In the genomic region with DNA sequence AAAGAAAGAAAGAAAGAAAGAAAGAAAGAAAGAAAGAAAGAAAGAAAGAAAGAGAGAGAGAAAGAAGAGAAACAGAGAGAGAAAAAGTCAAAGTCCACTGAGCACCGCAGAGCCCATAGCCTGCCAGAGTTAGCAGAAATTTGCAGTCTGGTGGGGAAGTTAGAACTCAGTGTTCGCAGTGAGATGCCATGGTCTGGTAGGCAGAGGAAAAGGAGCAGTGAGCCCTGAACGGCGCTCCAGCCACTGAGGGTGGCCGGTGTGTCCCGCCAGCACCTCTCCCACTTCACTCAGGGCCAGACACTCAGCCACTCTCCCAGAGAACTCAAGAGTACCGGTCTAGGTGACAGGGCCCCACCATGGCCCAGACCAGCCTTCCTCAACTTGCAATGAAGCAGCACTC, we compare ENCODE assay signal across 30 mouse cellular contexts. TPM values are rescaled to one million over a fixed set of nuclear protein-coding genes. Genes with fewer than 3 reads are reported as not detected.
"Had no signal": no experiment of that assay in that cellular context is flagged by ENCODE, and none has a peak within 500 bp of the region (broad histone marks: within the 10 kb centered on the region; RNA-seq: fewer than 3 reads in every experiment).

No protein-coding gene starts in this region.

- H3K27ac ChIP-seq: gastrocnemius, adult 2 months; heart, embryonic 10.5 days; hindbrain, embryonic 10.5 days; hindbrain, embryonic 12.5 days; hindbrain, embryonic 14.5 days; intestine, embryonic 15.5 days; layer of hippocampus, adult 2 months; left cerebral cortex, adult 2 months; limb, embryonic 10.5 days; limb, embryonic 12.5 days; liver, embryonic 13.5 days; liver, embryonic 15.5 days had no signal

- H3K27me3 ChIP-seq: heart, embryonic 12.5 days; hindbrain, embryonic 12.5 days; intestine, embryonic 15.5 days; limb, embryonic 12.5 days; liver, embryonic 13.5 days; liver, embryonic 15.5 days had no signal

- H3K9ac ChIP-seq: heart, embryonic 12.5 days; hindbrain, embryonic 12.5 days; hindbrain, embryonic 14.5 days; intestine, embryonic 15.5 days; limb, embryonic 12.5 days; liver, embryonic 13.5 days; liver, embryonic 15.5 days had no signal

- H3K4me3 ChIP-seq: gastrocnemius, adult 2 months; heart, embryonic 10.5 days; heart, embryonic 12.5 days; hindbrain, embryonic 10.5 days; hindbrain, embryonic 12.5 days; intestine, embryonic 15.5 days; layer of hippocampus, adult 2 months; left cerebral cortex, adult 2 months; limb, embryonic 10.5 days; limb, embryonic 12.5 days; liver, embryonic 13.5 days; liver, embryonic 15.5 days had no signal

- H3K4me1 ChIP-seq: intestine, embryonic 15.5 days; limb, embryonic 10.5 days; limb, embryonic 12.5 days; liver, embryonic 13.5 days; liver, embryonic 15.5 days had no signal

- H3K9me3 ChIP-seq: heart, embryonic 10.5 days; heart, embryonic 12.5 days; hindbrain, embryonic 12.5 days; intestine, embryonic 15.5 days; limb, embryonic 10.5 days; limb, embryonic 12.5 days; liver, embryonic 13.5 days; liver, embryonic 15.5 days had no signal

- H3K4me2 ChIP-seq: heart, embryonic 12.5 days; hindbrain, embryonic 12.5 days; hindbrain, embryonic 14.5 days; intestine, embryonic 15.5 days; limb, embryonic 12.5 days; liver, embryonic 11.5 days; liver, embryonic 13.5 days; liver, embryonic 15.5 days had no signal

- DNase-seq: gastrocnemius, adult 2 months; gastrocnemius, postnatal 10 days; gastrocnemius, postnatal 25 days; heart, adult 18-20 months; heart, postnatal 10 days; heart, postnatal 4 days; kidney, postnatal 14 days; liver; liver, embryonic 13.5 days had no signal

- ATAC-seq: forebrain, embryonic 16.5 days; hindbrain, embryonic 16.5 days; inflammation-experienced regulatory T-cells, adult 6 months; intestine, embryonic 15.5 days; intestine, postnatal 0 days had no signal

RNA-seq across cellular contexts. Expression of a gene that starts 10.8 kb away (rescaled TPM):
- total RNA-seq: granulocyte monocyte progenitor cell, adult 5-6 weeks had no signal
- polyA plus RNA-seq: heart, embryonic 10.5 days; heart, embryonic 12.5 days; heart, embryonic 14.5 days; heart, embryonic 16.5 days; hindbrain, embryonic 10.5 days; hindbrain, embryonic 12.5 days; inflammation-experienced regulatory T-cells, adult 6 months; intestine, postnatal 0 days; liver, embryonic 11.5 days; liver, embryonic 13.5 days; liver, embryonic 15.5 days had no signal

RNA-seq across cellular contexts. Expression of a gene that starts 52.9 kb away (rescaled TPM):
- total RNA-seq: gastrocnemius, adult 2 months; gastrocnemius, postnatal 25 days; granulocyte monocyte progenitor cell, adult 5-6 weeks; heart, adult 18-20 months; heart, adult 8-10 months; heart, postnatal 10 days; heart, postnatal 25 days had no signal
- polyA plus RNA-seq: inflammation-experienced regulatory T-cells, adult 6 months; liver, embryonic 13.5 days; liver, embryonic 15.5 days had no signal
